Mouse (Mus musculus) lung, adult 2 months (tissue): ENCODE data around the gene Pax8. TPM values are rescaled to one million over a fixed set of nuclear protein-coding genes. Genes with fewer than 3 reads are reported as not detected.
A peak's percentile ranks its signal among the peaks of the same experiment; 100 is the strongest.

Experiments
- DNase-seq: peaks from one replicate; pipeline ENCODE4 v3.0.0; 2022
- H3K4me1 ChIP-seq: fragments of 200-500 bp; 2 replicates; pipeline ENCODE4 v1.6.1; 2011; ENCODE audit warnings: low read length; ENCODE audit not compliant: control insufficient read depth, insufficient read depth
- H3K4me3 ChIP-seq: fragments of 200-500 bp; replicated peaks from 2 replicates; pipeline ENCODE3; 2011; ENCODE audit warnings: low read depth, mild to moderate bottlenecking, control low read depth, low read length; ENCODE audit errors: extremely low read depth
- CTCF ChIP-seq: fragments of 200-500 bp; IDR thresholded peaks from 2 replicates; pipeline ENCODE4 v1.5.1; 2011; ENCODE audit warnings: mild to moderate bottlenecking, low read length, control low read depth; ENCODE audit not compliant: insufficient read depth
- POLR2A ChIP-seq: fragments of 200-500 bp; IDR thresholded peaks from 2 replicates; pipeline ENCODE4 v1.6.1; 2011; ENCODE audit warnings: low read depth, mild to moderate bottlenecking, control low read depth, low read length, borderline replicate concordance; ENCODE audit errors: extremely low read depth
- WGBS: fragments of 180-500 bp; shearing (Covaris S2); methylation state at CpG from one replicate; pipeline ENCODE4 v1.1.7; 2018; 5-methylcytosine and 5-hydroxymethylcytosine counted together
- polyA plus RNA-seq: library from polyadenylated mRNA; depleted of rRNA; stranded (reverse); fragments of >200 nt; gene quantifications from 2 replicates; pipeline ENCODE4 v1.2.3, GENCODE M21; 2012

Pax8 gene
- polyA plus RNA-seq, 1 experiment: not detected

DNA sequence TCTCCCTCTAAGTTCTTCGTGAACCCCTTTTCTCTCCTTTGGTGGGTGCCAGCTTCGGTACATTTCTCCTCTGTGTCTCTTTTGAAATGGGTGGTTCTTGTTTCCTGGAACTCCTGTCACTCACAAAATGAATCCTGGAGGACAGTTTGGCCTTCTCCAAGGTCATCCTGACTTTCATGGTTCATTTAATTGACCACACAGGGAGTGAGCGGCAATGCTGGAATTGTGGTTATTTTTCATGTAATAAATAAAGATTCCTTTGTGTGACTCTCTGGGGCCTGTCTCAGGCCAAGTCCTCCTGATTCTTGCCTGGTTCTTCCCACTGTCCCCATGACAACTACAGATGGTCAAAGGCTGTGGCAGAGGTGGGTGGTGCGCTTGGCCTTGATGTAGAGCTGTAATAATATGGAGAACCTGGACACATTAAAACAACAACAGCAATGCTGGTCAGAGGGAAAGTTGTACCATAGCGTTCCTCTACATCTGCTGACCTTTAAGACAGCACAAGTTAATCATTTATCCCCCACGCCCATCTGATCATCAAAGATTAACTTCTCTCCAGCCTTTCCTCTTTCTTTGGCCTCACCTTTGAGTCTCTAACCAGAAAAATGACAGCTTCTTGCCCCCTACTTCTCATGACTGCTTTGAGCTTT is 54.1 kb downstream of the Pax8 start:
- DNase-seq: no peak
- TF ChIP-seq CTCF (no peak), POLR2A (no peak)
- no peak overlapping the region for H3K4me3 ChIP-seq
- 0 out of 2 replicates have a peak, but pooled peaks cover 2% of the 10 kb centered on the region for H3K4me1 ChIP-seq
- 89% methylated on average over 6 of the region's 6 CpGs for WGBS

DNA sequence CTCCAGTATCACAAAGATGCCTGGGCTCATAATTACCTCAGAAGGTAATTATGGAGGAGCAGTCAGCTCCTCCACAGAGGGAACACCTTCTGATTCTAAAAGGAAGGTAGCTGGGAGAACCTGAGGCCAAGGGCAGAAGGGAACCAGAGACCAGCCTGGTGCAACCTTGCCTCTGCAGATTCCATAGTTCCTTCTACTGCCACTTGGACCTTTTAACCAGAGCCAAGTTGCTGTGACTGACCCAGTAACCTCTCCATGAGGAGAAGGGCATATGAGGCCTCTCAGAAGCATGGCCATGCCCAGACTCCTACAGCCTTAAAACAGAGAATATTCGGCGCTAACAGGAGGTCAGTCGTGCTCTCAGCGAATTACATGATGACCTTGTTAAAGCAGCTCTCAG is 57.8 kb downstream of the Pax8 start:
- Histone ChIP-seq H3K4me3 (no peak overlapping the region), H3K4me1 (peaks cover 2% of the 10 kb centered on the region; the same call in 1 of the 2 replicates)
- TF ChIP-seq CTCF (no peak), POLR2A (no peak)
- no peak for DNase-seq
- WGBS: 92% methylated on average over 4 of the region's 4 CpGs

DNA sequence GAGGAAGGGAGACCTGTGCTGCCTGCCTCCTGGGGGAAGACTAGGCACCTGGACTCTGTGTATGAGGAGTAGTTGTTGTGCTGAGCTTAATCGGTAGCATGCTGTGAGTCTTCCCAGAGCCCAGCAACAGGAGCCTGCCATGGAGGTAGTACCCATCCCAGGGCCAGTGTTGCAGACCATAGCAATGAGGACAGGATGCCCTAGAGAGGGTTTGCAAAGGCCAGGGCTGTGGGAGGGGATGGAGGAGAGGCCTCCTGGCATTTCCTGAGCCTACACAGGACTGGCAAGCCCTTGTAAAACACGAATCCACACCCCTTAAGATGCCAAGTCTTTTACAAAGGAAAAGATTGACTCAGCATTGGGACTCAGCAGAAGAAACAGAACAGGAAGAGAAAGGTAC is 58.3 kb downstream of the Pax8 start:
- no peak overlapping the region for H3K4me3 ChIP-seq
- peaks cover 2% of the 10 kb centered on the region; the same call in 1 of the 2 replicates for H3K4me1 ChIP-seq
- DNase-seq: no peak
- TF ChIP-seq POLR2A: no peak
- TF ChIP-seq CTCF: no peak
- 12% methylated on average over 2 of the region's 2 CpGs for WGBS

DNA sequence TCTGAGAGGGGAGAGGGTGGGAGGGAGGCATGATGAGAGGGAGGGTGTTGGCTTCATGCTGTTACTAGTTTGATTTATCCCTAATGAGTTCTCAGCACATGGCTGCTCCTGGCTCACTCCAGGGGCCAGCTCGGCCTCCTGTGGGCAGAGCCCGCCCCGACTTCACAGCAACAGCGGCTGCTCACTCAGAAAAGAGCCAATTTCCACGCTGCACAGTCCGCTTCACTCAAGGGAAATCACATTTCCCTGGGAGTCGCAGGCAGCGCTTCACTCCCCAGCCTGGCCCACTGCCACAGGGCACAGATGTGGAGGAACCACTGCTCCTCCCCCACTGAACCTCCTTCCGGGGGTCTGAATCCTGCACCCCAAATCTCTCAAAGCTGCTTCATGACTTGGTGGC is 58.7 kb downstream of the Pax8 start:
- DNase-seq: no peak
- no peak for TF ChIP-seq POLR2A
- TF ChIP-seq CTCF: no peak
- peaks cover 2% of the 10 kb centered on the region; the same call in 1 of the 2 replicates for H3K4me1 ChIP-seq
- 19% methylated on average over 9 of the region's 9 CpGs for WGBS
- no peak overlapping the region for H3K4me3 ChIP-seq

- whole genome bisulfite sequencing: 87% methylated on average over 4 of the region's 4 CpGs
- DNase-seq: no peak
- TF ChIP-seq CTCF (no peak), POLR2A (no peak)
- peaks cover 2% of the 10 kb centered on the region; the same call in 1 of the 2 replicates for H3K4me1 ChIP-seq
- no peak overlapping the region for H3K4me3 ChIP-seq
These were observed 61.7 kb downstream of the Pax8 start for GRCm38 (mm10) chr2:24413677-24414076.

GRCm38 (mm10) chr2:24413172-24413571 is 62.2 kb downstream of the Pax8 start:
- 50% methylated on average over 3 of the region's 3 CpGs for WGBS
- DNase-seq: no peak
- H3K4me3 ChIP-seq: no peak overlapping the region
- TF ChIP-seq POLR2A: no peak
- TF ChIP-seq CTCF: no peak
- peaks cover 2% of the 10 kb centered on the region; the same call in 1 of the 2 replicates for H3K4me1 ChIP-seq

DNA sequence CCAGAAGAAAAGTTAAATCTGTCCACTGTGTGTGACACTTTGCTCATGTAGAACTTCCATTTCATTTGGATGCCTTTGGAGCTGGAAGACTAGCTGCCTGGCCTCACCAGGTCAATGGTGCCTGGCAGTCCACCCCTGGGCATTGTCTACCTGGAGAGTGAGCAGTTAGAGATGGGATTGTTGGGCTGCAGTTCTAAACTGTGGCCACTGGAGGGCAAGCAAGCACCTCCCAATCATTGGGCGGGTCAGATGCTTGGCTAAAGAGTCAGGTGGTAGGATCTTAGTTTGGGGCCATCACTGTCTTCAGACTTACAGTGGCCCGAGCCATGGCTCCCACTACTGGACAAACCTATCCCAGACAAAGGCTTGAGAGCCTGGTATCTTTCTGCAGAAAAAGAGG is 66.2 kb downstream of the Pax8 start:
- DNase-seq: peak; percentile 66
- TF ChIP-seq CTCF (peak; percentile 98), POLR2A (no peak)

GRCm38 (mm10) chr2:24407701-24408485 is 67.5 kb downstream of the Pax8 start:
- Histone ChIP-seq H3K4me1 (peaks cover 3% of the 10 kb centered on the region; the same call in 1 of the 2 replicates), H3K4me3 (no peak overlapping the region)
- no peak for DNase-seq
- TF ChIP-seq POLR2A (no peak), CTCF (no peak)
- 61% methylated on average over 4 of the region's 4 CpGs for WGBS

More for the DNA sequence above, 66.2 kb downstream of the Pax8 start:
- 2% methylated on average over 2 of the region's 2 CpGs for WGBS
- no peak overlapping the region for H3K4me3 ChIP-seq
- peaks cover 3% of the 10 kb centered on the region; the same call in 1 of the 2 replicates for H3K4me1 ChIP-seq

- H3K4me1 ChIP-seq: peaks cover 3% of the 10 kb centered on the region; the same call in 1 of the 2 replicates
- TF ChIP-seq POLR2A (no peak), CTCF (peak; percentile 84)
- peak; percentile 72 for DNase-seq
- no peak overlapping the region for H3K4me3 ChIP-seq
- 23% methylated on average over 23 of the region's 23 CpGs for WGBS
These were observed 69.9 kb downstream of the Pax8 start for GRCm38 (mm10) chr2:24405345-24406012.

- Histone ChIP-seq H3K4me3 (no peak overlapping the region), H3K4me1 (peaks cover 3% of the 10 kb centered on the region; the same call in 1 of the 2 replicates)
- TF ChIP-seq POLR2A (no peak), CTCF (no peak)
- no peak for DNase-seq
- WGBS: 82% methylated on average over 3 of the region's 3 CpGs
These were observed 74.7 kb downstream of the Pax8 start for GRCm38 (mm10) chr2:24400711-24401110.
